Mouse (Mus musculus) neural tube, embryonic 14.5 days (tissue): ENCODE data around the gene Snx33. TPM values are rescaled to one million over a fixed set of nuclear protein-coding genes. Genes with fewer than 3 reads are reported as not detected.

ENCODE experiments used
- ATAC-seq: fragments of 200-750 bp; cut with Nextera tagmentation; 2 replicates; pipeline ENCODE4 v1.8.0; 2017; ENCODE audit warnings: low read depth, mild to moderate bottlenecking, moderate TSS enrichment, moderate library complexity
- H3K27ac ChIP-seq: fragments of 300-500 bp; sonication (generic); 2 replicates; pipeline ENCODE4 v1.5.1; 2014; ENCODE audit warnings: low read depth, mild to moderate bottlenecking, control low read depth, low read length, moderate library complexity, mixed read lengths
- H3K27me3 ChIP-seq: fragments of 300-500 bp; sonication (generic); 2 replicates; pipeline ENCODE4 v1.6.1; 2014; ENCODE audit warnings: low read length; ENCODE audit not compliant: control insufficient read depth, insufficient read depth
- H3K36me3 ChIP-seq: fragments of 300-500 bp; sonication (generic); 2 replicates; pipeline ENCODE4 v1.6.1; 2014; ENCODE audit warnings: low read length, mixed read lengths; ENCODE audit not compliant: control insufficient read depth, insufficient read depth
- H3K4me1 ChIP-seq: fragments of 300-500 bp; sonication (generic); 2 replicates; pipeline ENCODE4 v1.6.1; 2014; ENCODE audit warnings: low read length; ENCODE audit not compliant: control insufficient read depth, insufficient read depth
- H3K4me2 ChIP-seq: fragments of 300-500 bp; sonication (generic); 2 replicates; pipeline ENCODE4 v1.6.1; 2014; ENCODE audit warnings: mild to moderate bottlenecking, low read depth, low read length, control low read depth
- H3K4me3 ChIP-seq: fragments of 300-500 bp; sonication (generic); 2 replicates; pipeline ENCODE4 v1.5.1; 2014; ENCODE audit warnings: low read depth, low read length, control low read depth, mixed read lengths
- H3K9ac ChIP-seq: fragments of 300-500 bp; sonication (generic); replicated peaks from 2 replicates; pipeline ENCODE4 v1.6.1; 2014; ENCODE audit warnings: low read depth, mild to moderate bottlenecking, control low read depth, low read length, mixed read lengths
- H3K9me3 ChIP-seq: fragments of 300-500 bp; sonication (generic); 2 replicates; pipeline ENCODE4 v1.6.1; 2016; ENCODE audit warnings: low read length; ENCODE audit not compliant: control insufficient read depth
- WGBS: fragments of 180-500 bp; shearing (Covaris S2); extraction: QIAGEN DNeasy Blood & Tissue Kit; methylation state at CpG from one replicate; pipeline ENCODE4 v1.1.7; 2014; 5-methylcytosine and 5-hydroxymethylcytosine counted together
- polyA plus RNA-seq: library from polyadenylated mRNA; unstranded; fragments of >200 nt; fragmentation: Nextera tagmentation; extraction: Ambion mirVana; gene quantifications from 2 replicates; pipeline ENCODE4 v1.2.1, GENCODE M21; 2014

Snx33 gene
- polyA plus RNA-seq, 1 experiment from 2014 or later: 1.3 TPM

GRCm38 (mm10) chr9:56868292-56868691 lies 59.9 kb downstream of the Snx33 start:
- Histone ChIP-seq H3K27ac (peak overlapping the region; percentile 23; the same call in 1 of the 2 replicates), H3K9me3 (no peaks in the 10 kb centered on the region), H3K36me3 (no peaks in the 10 kb centered on the region), H3K4me2 (no peak overlapping the region), H3K4me3 (no peak overlapping the region), H3K9ac (no peak overlapping the region), H3K4me1 (peaks cover 9% of the 10 kb centered on the region; the same call in 1 of the 2 replicates), H3K27me3 (peaks cover 5% of the 10 kb centered on the region)
- WGBS: 47% methylated on average over 6 of the region's 6 CpGs
- peak; percentile 91 for ATAC-seq

Other genes starting within 250 kb of the Snx33 start
- gene Lingo1, start 131.9 kb downstream of the Snx33 start, polyA plus RNA-seq: 50.4 and 56.7 TPM in 2 replicates
- 0.32 TPM in 1 of 2 replicates, not detected in the other for gene Odf3l1, start 63.7 kb downstream of the Snx33 start, polyA plus RNA-seq
- 6.1 and 6.7 TPM in 2 replicates for gene Cspg4, start 63.3 kb downstream of the Snx33 start, polyA plus RNA-seq
- gene Imp3, start 9.1 kb upstream of the Snx33 start, polyA plus RNA-seq: 71.3 and 74.1 TPM in 2 replicates
- gene Snupn, start 22.5 kb upstream of the Snx33 start, polyA plus RNA-seq: 25.5 and 25.9 TPM in 2 replicates
- gene Ptpn9, start 66.6 kb upstream of the Snx33 start, polyA plus RNA-seq: 31.3 and 36.5 TPM in 2 replicates
- gene Sin3a, start 143.7 kb upstream of the Snx33 start, polyA plus RNA-seq: 26.8 and 35.2 TPM in 2 replicates
- gene Man2c1, start 202.3 kb upstream of the Snx33 start, polyA plus RNA-seq: 43.2 and 49.9 TPM in 2 replicates
- 6.6 and 7.7 TPM in 2 replicates for gene Neil1, start 219.9 kb upstream of the Snx33 start, polyA plus RNA-seq
- 138 and 161 TPM in 2 replicates for gene Commd4, start 230.0 kb upstream of the Snx33 start, polyA plus RNA-seq